Mouse (Mus musculus) bone marrow macrophage, adult 2 months (primary cell): Measurements from ENCODE around the gene Hrh2.

ENCODE experiments used
- CTCF ChIP-seq: IDR thresholded peaks from 2 replicates; pipeline ENCODE4 v1.5.1; 2012; ENCODE audit warnings: low read depth, mild to moderate bottlenecking, low read length, moderate library complexity
- POLR2A ChIP-seq: IDR thresholded peaks from 2 replicates; pipeline ENCODE4 v1.6.1; 2012; ENCODE audit warnings: mild to moderate bottlenecking, low read depth, low read length, borderline replicate concordance

GRCm38 (mm10) chr13:54238585-54239323 lies 46.8 kb downstream of the Hrh2 start:
- TF ChIP-seq CTCF (no peak), POLR2A (no peak)
